Mouse (Mus musculus): ENCODE data around the gene 1700016D06Rik.
"Not testable (repeated sequence)": the region's sequence is repeated elsewhere in the genome, so short reads cannot be mapped to it uniquely, and the experiment has no call there.

The 1700016D06Rik gene

DNA sequence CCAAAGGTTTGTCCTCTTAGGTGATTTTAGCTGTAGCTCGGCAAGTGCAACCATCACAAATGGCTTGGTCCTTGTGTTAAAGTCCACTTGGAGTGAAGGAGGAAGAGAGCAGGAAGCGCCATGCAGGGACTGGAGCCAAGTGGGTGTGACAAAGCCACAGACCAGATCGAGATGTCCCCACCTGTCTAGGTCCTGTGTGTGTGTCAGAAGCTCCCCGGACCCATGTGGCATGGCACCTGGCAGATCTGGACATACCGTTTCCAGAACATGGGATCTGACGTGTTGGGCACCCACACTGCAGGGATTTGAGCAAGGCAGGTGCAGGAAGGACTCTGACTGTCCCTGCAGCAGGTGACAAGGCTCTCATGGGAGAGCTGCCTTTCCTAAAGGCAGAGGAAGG, 565 bp upstream of the 1700016D06Rik start:
- no peak for DNase-seq (ENCODE audit: low spot score)

DNA sequence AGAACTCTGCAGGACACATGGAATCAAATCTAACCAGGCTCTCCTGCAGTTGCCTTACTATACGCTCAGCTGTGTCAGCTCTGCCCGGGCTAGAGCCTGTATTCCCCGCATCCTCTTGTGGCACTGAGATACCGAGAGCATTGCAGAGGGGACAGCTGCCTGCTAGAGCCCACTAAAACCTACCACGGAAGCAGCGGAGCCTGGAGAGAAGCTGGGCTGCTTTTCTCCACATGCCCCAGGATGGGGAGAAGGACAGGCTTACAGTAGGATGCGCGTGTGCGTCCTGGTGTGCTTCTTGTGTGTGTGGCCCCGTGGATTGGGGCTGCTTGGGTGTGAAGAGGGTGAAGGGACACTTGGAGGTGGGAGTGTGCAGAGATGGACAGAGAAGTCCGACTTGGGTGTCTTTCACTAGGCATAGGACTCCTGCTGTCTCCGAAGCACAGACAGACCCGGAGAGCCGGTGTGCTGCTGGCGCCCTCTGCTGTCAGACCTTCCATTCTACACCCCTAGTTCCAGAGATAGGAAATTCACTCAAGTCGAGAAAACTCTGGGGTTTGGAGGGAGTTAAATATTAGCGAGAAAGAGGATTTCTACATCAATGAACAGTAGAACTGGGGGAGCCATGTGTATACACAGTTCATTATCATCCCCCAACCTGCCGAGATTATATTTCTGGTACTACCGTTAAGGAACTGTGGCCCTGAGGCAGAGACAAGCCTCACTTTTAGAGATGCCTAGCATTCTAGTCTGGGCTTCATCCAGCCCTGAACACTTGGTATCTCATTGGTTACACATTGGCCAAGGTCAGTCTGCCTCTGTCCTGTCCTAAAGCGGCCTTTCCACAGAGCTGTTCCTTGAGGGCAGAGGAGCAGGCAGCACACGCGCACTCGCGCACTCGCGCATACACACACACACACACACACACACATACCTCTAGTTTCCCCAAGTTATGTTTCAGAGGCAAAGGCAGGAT, 517 bp downstream of the 1700016D06Rik start:
- peak; percentile 91 for DNase-seq (ENCODE audit: low spot score)

DNA sequence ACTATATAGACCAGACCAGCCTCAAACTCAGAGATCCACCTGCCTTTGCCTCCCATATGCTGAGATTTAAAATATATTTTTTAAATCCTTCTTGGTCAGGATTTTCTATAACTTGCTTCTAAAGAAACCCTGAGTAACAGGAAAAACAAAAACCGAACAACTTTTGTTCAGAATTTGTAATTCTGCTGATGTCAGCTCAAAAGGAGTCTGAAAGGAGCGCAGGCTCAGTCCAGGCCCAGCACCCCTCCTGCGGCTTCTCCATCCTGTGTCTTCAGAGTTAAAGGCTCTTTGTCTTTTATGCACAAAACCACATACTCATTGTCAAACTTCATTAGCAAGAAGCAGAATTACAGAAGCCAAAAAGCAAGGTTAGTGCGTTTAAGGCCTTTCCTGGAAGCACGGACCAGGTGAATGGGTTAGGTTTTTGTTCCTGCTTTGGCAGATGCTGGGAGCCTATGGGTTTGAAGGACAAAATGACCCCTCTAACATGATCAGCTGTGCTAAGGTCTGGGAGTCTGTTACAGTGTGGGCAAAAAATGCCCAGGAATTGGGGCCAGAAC, 1.3 kb downstream of the 1700016D06Rik start:
- no peak for DNase-seq (ENCODE audit: low spot score)

DNA sequence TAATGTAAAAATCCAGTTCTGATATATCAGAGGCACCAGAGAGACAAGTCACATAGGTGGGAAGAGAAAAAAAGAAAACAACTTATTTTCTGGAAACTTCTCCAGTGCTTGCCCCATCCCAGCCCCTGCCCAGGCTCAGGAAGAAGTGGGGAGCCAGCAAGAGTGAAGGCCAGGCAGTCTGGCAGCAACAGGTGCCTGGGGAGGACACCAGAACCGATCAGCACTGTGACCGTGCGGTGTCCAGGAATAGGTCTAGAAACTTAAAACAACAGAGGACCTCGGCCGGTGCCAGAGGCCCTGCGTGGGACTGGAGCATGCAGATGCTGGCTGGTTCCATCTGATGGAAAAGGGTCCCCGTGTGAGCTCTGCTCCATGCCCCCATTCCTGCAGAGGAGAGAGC, 3.4 kb downstream of the 1700016D06Rik start:
- no peak for DNase-seq (ENCODE audit: low spot score)

DNA sequence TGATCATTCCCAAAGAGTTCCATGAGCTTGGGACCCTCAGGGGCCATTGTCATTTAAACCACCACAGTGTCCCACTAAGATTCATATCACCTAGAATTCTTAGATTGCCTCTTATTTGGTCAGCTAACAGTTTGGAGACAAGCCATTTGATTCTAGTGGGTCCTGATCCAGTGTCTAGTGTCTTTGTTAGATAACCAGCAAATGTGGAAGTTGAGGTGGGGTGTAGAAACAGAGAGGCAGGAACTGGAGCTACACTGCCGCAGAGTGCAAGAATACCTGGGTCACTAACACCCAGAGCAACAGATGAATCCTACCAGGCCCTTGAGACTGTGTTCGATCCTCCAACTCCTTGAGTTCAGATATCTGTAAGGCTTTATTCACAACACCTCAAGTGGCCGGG, 4.7 kb downstream of the 1700016D06Rik start:
- no peak for DNase-seq (ENCODE audit: low spot score)

DNA sequence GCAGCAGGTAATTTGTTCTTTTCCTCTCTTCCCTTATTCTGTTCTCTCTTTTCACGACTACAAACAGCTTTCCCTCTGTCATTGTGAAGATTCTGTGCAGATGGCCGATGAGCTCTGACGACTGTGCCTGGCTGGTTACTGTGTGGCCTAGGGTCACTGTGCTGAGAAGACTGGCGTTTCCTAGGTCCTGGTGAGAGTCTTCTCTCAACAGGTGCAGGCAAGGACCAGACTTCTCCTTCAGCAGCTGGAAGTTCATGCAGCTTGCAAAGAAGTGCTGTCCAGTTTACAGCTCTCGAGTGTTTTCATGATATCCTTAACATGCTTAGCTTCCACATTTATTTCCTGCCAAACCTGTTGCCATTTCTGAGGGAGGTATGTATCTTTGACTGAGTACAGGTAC, 6.9 kb downstream of the 1700016D06Rik start:
- no peak for DNase-seq (ENCODE audit: low spot score)

DNA sequence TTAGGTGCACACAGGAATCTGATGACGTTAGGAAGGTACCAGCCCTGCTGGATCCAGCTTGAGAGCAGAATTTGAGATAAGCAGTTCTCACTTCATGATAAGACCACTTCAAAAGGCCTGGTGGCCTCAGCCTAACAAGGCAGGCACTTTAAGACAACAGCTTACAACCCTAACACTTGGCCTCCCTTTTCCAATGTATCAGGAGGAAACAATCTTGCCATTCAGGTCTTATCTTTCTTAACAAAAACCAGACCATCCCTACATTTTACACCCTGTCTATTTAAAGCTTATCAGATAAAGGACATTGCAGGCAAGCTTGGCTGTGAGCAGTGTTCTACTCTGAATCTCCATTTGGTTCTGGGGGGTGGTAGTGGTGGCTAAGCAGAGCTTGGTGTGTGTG, 8.4 kb downstream of the 1700016D06Rik start:
- DNase-seq (ENCODE audit: low spot score) = no peak

DNA sequence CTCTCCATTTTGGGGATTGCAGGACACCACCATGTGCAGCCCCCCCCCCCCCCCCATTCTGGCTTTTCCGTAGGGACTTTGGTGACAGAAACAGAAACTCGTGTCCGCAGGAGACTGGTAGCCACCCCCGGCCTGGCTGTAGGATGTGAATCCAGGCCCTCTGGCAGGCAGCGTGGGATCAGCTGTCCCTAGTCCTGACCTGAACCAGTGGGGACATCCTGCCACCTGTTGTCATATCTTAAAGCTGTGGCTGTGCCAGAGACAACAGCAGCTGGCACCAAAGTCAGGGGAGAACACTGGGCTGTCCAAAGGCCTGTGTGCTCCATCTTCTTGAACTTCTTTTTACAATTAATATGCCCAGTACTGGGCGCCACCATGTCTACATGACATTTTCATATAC, 9.1 kb downstream of the 1700016D06Rik start:
- no peak for DNase-seq (ENCODE audit: low spot score)

DNA sequence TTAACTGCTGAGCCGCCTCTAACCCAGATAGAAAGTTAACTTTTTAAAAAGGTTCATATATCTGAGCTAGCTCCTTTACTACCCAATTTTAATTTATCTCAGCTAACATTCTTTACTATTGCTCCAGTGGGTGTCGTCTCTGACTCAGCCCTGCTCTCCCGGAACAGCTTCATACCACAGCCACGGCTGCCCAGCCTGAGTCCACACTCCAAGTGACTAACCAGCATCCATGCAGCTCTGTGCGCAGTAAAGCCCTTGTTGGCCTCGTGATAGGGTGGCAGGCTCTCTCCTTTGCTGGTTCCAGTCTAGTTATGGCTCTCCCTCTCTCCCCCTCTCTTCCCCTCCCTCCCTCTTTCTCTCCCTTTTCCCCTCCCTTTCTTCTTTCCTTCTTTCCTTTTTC, 9.6 kb downstream of the 1700016D06Rik start:
- DNase-seq (ENCODE audit: low spot score) = no peak

DNA sequence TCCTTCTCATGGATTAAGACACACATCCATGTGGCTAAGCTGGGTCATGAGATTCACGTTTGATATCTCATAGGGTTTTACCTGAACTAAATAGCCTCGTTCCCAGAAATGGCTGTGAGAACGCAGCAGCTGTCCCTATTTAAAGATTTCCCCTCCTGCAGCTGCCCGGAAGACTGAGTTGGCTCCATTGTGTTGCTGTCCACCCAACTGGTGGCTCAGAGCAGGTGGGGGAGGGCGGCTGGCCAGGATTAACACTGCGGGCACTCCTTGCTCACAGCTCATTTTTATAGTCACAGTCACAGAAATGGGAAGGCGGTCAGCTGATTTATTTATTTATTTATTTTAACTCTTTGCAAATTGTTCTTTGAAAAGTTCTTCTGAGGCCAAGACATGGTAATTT, 10.9 kb downstream of the 1700016D06Rik start:
- DNase-seq (ENCODE audit: low spot score) = no peak

DNA sequence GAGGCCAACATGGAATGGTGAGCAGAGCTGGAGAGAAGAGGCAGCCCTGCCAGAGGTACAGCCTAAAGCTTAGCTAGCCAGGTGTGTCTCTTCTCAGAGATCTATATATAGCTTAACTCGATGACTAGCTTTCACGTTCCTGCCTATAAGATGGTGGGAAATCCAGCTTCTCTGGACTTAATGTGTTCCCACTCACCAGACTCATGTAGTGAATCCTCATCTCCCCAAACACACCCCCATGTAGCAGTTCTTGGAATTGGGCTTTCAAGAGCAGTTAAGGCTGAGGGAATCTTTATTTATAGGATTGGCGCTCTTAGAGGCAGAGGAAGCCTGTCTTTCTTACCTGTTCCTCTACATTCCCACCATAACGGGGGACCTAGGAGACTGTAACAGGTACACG, 13.6 kb downstream of the 1700016D06Rik start:
- DNase-seq (ENCODE audit: low spot score) = no peak

DNA sequence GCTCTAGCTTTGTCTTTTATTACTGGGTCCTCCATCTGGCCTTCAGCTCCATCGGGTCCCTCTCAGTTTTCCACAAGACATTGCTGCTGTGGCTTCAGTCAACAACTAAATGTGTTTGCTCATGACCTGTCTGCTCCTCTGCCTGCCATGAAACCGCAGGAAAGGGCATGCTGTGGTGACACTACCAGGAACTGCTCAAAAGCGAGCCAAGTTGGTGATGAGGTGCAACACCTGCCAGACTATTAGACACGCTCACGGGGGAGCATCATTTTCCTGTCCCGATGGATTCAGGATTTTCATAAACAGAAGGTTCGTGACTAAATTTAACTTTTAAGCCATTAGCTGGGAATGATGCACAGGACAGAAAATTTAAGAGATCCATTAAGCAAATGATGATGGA, 16.3 kb downstream of the 1700016D06Rik start:
- no peak for DNase-seq (ENCODE audit: low spot score)

DNA sequence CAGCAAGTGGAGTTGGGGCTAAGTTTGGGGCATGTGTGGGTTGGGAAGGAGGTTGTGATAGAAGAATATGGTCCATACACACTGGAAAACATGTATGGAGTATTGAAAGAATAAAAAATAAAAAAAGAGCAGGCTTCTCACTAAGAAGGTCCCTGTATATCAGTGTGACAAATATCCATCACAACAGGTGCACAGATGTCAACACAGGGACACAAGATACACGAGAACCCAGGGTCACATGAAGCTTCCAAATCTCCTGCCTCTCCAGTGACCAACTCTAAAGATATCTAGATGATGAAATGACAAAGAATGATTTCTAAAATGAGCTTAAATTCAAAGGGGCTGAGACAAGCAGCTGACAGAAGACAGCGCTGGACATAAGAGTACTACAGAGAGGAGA, 32.6 kb downstream of the 1700016D06Rik start:
- DNase-seq (ENCODE audit: low spot score) = no peak

DNA sequence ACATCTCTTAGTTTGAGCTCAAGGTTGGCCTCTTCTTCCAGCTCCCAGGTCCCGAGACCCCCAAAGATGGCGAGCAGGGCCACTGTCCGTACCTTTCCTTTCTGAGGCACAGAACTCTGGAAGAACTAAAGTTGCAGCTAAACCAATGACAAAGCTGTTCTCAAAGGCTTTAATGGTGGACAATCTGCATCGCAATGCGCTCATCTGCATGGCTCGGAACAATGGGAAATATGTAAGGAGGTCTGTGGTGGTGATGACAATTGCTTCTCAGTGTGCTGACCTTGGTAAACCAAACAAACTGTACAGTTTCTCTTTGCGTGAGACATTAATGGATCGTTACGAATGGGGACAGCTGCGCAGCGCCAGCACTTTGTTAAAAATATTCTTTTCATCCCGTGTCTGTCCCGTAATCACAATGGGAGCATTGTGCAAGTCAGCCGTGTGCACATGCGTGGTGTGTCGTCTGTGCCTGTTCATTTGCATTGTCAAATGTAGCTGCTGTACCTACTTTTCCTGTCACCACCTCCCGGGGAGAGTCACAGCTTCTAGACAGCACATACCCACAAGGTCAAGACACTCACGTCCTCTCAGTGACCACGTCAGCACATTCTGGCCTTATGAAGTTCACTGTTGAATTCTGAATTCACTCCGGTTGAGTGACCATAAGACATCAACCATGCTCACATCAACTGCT, 34.7 kb downstream of the 1700016D06Rik start:
- DNase-seq (ENCODE audit: low spot score) = not testable (repeated sequence)

DNA sequence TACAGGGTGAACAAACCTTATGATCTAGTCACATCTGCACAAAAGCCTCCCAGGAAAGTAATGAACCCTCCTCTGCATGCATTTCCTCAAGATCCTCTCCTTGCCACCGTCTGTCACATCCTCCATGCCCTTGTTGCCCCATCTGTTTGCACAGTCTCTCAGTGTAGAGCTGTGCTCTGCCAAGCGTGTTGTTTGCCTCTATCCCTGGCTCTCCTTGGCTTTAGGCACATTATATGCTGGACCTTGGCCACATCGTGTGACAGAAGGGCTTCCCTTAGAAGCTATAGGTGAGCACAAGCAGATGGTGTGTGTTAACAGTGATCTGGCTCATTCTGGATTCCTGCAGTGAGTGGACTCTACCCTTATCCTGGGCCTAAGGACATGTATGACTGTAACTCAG, 38.9 kb downstream of the 1700016D06Rik start:
- DNase-seq (ENCODE audit: low spot score) = no peak

DNA sequence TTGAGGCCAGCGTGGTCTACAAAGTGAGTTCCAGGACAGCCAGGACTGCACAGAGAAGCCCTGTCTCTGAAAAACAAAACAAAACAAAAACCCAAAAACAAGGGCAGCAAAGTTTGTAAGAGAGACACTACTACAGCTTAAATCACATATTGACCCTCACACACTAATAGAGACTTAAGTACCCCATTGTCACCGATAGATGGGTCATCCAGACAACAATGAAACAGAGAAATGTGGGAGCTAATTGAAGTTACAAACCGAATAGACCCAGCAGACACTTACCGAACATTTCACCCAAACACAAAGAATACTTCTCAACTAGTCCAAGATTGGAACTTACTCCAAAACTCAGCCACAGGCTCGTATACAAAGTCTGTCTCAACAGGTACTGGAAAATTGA, 50.8 kb downstream of the 1700016D06Rik start:
- no peak for DNase-seq (ENCODE audit: low spot score)

DNA sequence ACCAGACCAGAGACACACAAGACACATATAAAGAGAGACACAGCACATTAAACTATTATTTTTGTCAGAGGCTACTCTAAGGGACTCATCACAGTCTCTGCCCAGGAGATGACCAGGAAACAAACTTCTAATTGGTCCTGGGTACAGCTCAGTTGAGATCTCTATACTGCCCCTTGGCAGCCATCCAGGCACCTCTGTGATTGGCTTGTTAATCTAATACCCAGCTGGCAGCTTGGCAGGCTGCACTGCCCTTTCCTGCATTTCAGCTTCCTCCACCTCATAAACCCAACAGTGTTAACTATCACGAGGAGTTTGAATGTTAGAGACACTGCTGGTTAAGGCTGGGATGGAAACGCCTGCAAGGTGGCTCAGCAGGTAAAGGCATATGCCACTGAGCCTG, 57.7 kb downstream of the 1700016D06Rik start:
- no peak for DNase-seq (ENCODE audit: low spot score)

DNA sequence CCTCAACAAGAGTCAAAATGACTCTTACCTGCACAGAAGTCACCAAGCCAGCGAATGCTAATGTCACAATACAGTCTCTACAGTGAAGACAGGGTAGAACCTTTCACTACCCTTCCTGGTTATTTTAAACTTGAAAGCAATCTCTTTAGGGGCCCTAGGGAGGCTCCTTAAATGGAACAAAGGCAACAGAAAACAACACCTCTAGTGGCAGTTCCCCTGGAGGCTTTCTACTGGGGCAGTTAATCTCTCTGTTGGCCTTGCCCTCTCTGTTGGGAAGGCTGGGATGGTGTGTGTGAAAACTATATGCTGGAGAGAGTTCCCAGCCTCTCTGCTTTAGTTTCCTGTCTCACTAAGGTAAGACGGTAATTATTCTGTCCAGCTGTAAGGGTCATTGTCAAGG, 60.3 kb downstream of the 1700016D06Rik start:
- DNase-seq (ENCODE audit: low spot score) = no peak

DNA sequence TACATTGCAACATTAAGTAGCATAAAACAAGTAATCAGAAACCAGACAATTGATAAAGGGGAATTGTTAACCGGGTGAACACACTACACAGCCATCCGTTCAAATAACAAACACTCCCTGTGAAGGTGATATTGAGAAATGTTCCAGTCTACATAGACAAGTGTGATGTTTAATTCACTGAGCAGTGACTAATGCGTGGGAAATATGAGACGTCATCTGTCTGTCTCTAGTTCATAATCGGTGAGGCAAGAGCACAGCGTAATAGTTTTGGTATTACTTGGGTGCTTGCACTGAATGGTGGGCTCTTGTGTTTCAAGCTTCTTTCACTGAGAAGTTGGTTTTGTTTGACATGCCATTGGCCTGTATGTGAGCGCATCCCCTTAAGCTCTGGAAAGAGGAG, 63.3 kb downstream of the 1700016D06Rik start:
- no peak for DNase-seq (ENCODE audit: low spot score)

DNA sequence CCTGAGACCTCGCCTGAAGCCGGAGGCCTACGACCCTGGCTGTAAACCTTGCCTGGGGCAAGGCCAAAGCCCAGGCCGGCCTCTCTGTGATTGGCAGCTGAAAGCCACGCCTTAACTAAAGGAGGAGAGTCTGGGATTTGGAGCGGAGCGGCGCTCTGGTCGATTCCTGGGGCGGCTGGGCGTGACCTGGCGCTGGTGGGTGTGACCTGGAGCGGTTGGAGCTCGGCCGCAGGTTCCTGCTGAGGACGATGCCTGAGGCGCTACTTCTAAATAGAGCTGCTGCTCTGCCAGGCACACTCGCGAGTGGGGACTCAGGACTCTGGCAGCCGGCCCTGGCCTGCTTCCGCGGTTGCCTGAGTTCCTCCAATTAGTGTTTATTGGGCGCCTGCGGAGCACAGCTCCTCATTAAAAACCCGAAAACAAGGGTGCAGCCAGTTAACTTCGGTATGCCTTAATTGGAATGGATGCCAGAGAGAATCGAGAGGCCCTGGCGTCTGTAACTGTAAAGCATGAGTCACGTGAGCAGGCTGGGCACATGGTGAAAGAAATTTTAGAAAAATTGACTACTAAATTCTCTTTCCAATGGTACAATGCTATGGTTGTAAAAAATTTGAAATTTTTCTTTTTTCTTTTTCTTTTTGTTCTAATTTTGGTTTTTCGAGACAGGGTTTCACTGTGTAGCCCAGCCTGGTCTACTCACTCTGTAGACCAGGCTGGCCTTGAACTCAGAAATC, 64.4 kb downstream of the 1700016D06Rik start:
- peak; percentile 93 for DNase-seq (ENCODE audit: low spot score)

DNA sequence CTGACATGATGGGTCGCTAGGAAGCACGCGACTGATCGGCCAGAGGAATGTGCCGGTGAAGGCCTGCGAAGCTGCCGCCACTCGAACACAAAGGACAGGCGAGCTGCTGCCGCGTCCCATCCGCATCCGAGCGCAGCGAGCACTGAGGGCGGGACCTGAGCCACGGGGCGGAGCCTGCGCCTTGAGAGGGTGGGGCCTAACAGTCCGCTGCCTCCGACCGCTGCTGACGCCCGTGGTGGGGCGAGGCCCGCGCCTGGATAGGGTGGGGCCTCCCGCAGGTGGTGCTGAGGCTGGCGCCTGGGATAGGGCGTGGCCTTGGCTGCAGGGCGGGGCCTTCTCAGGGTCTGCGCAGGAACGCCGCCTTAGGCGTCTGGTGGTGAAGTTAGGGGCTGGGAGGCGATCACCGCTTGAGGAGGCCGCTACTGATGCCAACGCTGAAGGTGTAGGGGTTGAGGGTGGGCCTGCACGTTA, 65.2 kb downstream of the 1700016D06Rik start, which contains the start of gene Ankrd10:
TSS of gene Ankrd10 (minus strand) at position 147 of the 471 bp plus-strand sequence.
- peak; percentile 98 for DNase-seq (ENCODE audit: low spot score)

DNA sequence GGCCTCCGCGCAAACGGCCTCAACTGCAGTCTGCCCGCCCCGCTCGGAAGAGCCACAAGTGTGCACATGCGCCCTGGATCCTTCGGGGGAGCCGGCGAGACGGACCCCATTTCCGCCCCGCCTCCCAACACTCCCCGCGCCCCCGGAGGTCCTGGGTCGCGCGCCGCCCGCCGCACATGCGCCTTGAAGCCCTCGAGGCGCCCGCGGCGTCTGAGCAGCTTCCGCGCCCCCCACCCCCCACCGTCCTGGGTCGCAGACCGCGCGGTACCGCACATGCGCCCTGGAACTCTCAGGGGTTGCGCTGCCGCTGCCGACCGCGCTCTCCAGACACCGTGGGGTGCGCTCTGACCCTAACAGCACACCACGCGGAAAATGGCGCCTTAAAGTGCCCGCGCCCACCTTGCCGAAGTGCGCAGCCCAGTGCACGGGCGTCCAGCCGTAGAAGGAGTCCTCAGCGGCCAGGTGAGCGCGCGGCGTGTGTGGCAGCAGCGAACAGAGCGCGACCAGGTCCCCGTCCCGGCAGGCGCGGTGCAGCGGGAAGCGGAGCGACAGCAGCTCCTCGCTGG, 65.8 kb downstream of the 1700016D06Rik start:
- DNase-seq (ENCODE audit: low spot score) = peak; percentile 94
